Mouse (Mus musculus): ENCODE results near the gene Wbp11.

GRCm38 (mm10) chr6:136803093-136803738, 24.8 kb downstream of the Wbp11 start:
- TF ChIP-seq CTCF (IDR thresholded peaks at IDR 0.05; ENCODE audit: low read depth) (no peak), EP300 (optimal IDR thresholded peaks at IDR 0.05) (no peak)

All from stomach, postnatal 0 days (tissue).